Mouse (Mus musculus): Measurements from ENCODE around the gene Wwox. TPM values are rescaled to one million over a fixed set of nuclear protein-coding genes. Genes with fewer than 3 reads are reported as not detected.

The Wwox gene
- polyA plus RNA-seq, 3 experiments from 2014 or later: 8.6 to 17.2 (median 12.6) TPM

DNA sequence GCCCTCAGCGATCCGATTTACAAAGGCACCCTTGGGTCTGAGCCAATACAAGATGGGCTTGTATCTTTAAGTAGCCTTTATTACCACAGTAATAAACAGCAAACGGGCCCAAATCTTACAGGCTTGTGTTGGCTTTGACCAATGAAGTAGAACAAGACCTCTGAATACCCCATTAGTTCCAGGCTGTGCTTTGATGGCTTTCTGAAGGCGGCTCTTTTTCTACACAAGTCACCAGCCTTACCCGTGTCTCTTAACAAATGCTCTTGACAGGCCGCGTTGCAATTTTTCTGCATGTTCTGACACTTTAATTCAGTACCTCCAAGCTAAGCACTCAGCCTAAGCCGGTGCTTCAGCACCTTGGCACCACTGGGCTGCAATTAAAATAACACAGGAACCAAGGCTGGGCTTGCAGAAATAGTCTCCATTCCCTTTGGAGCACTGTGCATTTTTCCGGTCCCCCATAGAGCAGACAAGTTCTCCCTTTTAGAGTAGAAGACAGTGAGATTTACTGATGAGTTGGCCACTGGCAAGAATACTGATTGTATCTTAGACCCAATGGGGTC, 804.1 kb downstream of the Wwox start:
- no peak for ATAC-seq

- no peak for ATAC-seq
These were observed 810.4 kb downstream of the Wwox start for GRCm38 (mm10) chr8:115249688-115250366.

- no peak for ATAC-seq
These were observed 816.1 kb downstream of the Wwox start for GRCm38 (mm10) chr8:115255550-115255949.

GRCm38 (mm10) chr8:115257417-115257816, 818.0 kb downstream of the Wwox start:
- ATAC-seq: no peak

- ATAC-seq: no peak
These were observed 820.4 kb downstream of the Wwox start for GRCm38 (mm10) chr8:115259806-115260205.

- no peak for ATAC-seq
These were observed 827.7 kb downstream of the Wwox start for GRCm38 (mm10) chr8:115267196-115267595.

- no peak for ATAC-seq
These were observed 830.1 kb downstream of the Wwox start for GRCm38 (mm10) chr8:115269601-115270000.

DNA sequence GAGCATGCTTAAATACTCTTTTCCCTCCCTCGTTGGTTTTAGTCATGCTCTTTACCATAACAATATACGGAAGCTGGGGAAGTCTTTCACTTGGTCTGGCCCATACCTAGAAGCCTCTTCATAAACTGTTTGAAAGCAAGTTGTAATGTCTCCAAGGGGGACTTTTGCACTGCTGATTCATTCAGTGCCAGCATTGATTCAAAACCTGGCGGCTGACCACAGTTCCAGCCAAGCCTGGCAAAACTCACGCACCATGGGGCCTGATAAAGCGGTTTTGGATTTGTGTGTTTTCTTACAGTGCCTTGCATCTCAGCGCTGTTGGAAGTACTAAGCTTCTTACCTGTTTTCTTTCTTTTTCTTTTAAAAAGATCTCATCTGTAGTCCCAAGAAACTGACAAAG, 834.5 kb downstream of the Wwox start:
- ATAC-seq: no peak

DNA sequence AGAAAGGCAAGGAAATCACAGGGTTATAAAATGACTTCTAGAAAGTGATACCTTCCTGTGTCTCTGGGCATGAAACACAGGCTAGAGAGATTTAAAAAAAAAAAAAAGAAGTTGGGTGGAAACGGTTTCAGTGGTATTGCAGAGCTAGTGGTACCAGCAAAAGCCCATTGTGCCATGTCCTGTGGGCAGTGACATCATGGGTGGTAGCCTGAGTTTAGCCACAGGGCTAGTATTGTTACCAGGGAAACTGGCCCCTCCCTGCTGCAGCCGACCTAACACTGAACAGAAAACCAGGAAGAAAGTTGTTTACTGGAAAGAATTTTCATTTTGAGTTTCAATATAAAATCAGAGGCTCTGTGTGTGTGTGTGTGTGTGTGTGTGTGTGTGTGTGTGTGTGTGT, 836.8 kb downstream of the Wwox start:
- ATAC-seq: no peak

GRCm38 (mm10) chr8:115278291-115278690, 838.8 kb downstream of the Wwox start:
- ATAC-seq: no peak

DNA sequence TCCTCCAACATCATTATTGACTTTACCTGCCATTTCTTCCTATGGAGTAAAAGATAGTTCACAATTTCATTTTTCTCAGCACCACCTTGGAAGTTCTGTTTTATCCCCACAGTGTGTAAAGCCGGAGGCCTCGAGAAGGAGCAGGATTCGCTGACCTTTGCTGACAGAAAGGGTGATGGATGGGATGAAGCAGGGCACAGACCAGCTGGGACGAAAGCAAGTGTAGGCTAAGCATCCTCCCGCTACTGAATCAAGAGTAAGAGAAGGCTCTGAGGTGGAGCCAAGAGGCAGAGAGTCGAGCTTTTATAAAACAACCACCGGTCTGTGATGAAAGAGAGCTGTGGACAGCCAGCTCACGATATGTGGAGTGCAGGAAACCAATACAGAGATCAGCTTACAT, 850.8 kb downstream of the Wwox start:
- ATAC-seq: no peak

DNA sequence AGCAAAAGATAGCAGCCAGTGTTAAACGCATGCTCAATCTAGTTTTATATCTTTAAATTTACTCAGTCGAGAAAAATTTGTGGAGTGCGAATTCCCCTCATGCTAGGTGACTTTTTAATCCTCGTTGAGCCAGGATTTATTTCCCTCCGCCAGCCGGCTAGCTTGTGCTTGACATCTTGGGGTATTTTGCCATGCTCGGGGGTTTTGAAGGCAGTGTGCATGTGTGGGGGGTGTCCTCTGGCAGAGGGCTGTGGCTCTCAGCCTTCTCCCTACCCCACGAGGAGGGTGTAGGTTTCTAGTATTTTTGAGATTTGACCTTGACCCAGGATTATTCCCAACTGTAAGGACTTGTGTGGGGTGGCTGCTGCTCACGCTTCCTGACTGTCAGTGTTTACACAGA, 857.3 kb downstream of the Wwox start:
- ATAC-seq: no peak

- ATAC-seq: no peak
These were observed 863.0 kb downstream of the Wwox start for GRCm38 (mm10) chr8:115302484-115302883.

GRCm38 (mm10) chr8:115307412-115307811, 868.0 kb downstream of the Wwox start:
- ATAC-seq: no peak

DNA sequence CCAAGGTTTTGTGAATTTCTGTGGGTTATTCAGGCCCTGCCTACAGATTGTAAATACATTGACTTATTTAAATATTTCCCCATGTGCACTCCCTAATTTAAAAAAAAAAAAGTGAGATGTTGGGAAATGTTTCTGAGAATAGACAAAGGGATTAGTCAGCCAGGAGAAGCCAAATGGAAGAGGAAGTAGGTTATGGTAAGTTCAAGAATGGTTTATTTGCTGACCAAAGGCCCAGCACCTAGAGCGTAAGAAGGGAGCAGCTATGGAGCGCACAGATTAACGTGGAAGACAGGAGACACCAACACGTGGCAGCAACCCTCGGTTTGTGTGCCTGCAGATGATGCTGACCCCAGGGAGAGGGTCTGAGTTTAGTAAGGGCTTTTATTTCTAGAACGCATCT, 871.5 kb downstream of the Wwox start:
- ATAC-seq: no peak

DNA sequence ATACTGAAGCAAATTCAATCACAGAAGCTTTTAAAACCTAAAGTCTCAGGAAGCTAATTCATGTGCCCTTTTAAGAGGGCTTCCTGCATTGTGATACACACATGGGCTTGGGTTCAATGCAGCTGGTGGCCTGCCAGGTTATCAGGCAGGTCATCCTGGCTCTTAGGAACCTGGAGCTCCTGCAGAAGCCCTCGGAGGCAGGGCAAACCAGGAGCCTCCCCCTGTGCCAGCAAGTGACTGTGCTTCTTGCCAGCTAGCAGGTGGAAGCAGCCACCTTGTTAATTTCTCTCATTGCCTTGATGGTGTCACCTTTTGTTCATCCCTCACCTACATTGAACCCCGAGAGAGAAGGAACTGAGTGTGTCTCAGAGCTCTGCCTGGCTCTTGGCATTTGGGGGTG, 872.9 kb downstream of the Wwox start:
- ATAC-seq: no peak

DNA sequence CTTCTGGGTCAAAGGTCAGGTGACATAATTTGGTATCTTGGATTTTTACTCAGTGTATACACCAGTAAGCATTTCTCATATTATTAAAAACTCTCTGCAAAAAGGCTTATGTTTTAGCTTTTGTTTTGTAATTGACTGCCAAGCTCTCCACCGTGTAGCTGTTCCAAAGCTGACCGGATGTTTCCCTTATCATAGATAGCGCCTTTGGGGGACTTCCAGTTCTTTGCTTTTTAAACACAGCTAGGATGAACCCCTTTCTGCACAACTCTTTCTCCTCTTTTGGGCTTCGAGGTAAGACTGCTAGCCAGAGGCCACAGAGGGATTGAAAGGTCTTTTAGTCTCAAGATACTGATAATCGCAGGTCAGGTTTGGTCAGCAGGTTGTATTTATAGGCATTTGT, 883.0 kb downstream of the Wwox start:
- ATAC-seq: no peak

DNA sequence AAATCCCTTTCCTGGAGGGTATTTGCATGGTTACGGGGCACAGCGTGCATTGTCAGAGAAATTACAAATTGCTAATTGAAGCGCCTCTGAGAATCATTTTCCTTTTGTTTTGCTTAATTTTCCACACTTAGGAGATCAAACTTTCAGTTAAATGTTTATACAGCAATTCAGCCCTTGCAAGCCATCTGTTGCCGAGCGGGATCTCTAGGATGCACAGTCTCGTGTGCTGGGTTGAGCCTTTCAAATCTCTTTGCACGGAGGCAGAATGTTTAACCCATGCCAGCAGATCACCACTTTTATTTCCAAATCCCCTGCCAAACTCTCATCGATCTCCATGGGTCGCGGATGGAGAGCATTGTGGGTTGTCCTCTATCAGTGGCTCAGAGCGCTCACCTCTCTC, 891.2 kb downstream of the Wwox start:
- ATAC-seq: no peak

GRCm38 (mm10) chr8:115333972-115334371, 894.5 kb downstream of the Wwox start:
- no peak for ATAC-seq

- ATAC-seq: no peak
These were observed 896.9 kb downstream of the Wwox start for GRCm38 (mm10) chr8:115336361-115336760.

DNA sequence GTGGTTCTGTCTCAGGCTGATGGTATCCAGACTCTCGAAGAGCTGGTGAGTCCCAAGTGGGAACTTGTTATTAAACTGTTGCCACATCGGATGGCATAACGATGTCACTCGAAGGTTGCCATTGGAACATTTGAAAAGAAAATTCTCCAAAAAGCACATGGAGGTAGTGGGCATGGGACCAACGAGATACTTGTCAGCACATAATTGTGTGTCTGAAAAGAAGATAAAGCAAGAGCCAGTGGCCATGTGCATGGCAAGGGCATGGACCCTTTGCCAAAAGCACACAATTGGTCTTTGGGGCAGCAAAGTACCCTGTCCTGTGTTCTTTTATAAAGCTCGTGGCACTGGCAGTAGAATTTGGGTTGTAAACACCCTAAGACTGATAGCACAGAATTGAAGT, 909.2 kb downstream of the Wwox start:
- no peak for ATAC-seq

DNA sequence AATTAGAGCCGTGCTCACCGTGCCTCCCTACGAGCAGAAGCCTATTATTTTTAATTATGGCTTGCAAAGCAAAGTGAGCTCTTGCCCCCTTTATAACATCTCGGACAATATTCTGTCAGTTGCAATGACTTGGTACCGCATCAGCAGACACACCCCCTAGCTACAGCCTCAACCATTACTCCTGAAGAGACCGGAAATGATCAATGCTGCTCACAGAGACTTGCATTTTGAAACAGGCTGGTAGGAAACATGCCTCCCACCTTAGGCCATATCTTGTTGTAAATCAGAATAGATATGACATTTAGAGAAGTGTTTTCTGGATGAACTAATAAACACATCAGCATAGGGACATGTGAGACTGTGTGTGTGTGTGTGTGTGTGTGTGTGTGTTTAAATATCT, 911.3 kb downstream of the Wwox start:
- peak; percentile 71 for ATAC-seq

DNA sequence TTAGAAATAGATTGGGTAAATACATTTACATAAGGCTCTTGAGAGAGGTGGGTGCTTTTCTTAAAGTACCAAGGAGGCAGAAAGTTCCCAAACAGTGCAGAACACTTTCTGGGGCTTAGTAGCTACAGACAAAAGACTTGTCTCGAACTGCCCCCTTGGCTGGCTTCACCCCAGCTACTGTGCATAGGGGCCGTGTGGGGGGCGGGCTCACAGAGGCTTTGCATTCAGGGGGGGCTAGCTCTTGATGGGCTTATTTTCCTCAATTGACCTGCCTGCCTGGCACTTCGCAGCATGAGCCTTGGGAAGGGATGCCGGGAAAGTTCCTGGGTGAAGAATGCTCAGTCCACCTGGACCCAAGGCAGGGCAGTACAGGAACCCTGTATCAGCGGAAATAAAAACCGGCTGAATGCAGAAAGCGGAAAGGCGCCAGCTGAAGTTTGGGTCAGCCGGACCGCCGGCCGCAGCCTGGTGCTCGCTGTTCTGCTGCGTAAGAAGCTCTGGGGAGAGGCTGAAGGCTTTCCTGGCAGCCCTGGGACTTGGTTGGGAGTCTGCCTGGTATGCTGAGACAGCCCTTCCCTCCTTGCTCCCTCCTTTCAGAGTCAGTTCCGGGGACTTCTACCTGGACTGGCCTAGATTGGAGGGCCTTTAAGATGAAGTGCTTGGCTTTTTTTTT, 918.3 kb downstream of the Wwox start:
- no peak for ATAC-seq

DNA sequence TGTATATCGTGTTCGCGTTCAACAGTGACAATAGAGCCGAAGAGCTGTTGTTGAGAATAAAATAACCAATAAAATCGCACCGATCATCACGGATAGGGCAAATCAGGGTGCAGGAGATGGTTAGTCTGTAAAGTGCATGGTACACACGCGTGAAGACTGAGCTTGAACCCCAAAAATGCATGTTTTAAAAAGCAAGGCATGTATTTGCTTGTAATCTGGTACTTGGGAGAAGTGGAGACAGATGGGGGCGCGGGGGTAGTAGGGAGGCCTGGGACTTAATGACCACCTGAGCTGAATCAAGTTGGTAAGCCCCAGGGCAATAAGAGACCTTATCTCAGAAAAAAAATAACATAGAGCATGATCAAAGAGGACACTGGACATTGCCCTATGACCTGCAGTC, 919.0 kb downstream of the Wwox start:
- ATAC-seq: no peak

Measured in inflammation-experienced regulatory T-cells, adult 6 months (primary cell).